Mouse (Mus musculus): Measurements from ENCODE around the gene Dnajc28. TPM values are rescaled to one million over a fixed set of nuclear protein-coding genes. Genes with fewer than 3 reads are reported as not detected.
A peak's percentile ranks its signal among the peaks of the same experiment; 100 is the strongest.
"Not testable (repeated sequence)": the region's sequence is repeated elsewhere in the genome, so short reads cannot be mapped to it uniquely, and the experiment has no call there.

The Dnajc28 gene
- polyA plus RNA-seq, 1 experiment from 2014 or later = 8.7 TPM

- Histone ChIP-seq H3K4me3 (replicated peaks; ENCODE audit: low read depth, low read length) (no peak overlapping the region; the same call in 1 of the 2 replicates), H3K9me3 (ENCODE audit: control insufficient read depth, low read length) (no peaks in the 10 kb centered on the region), H3K27me3 (ENCODE audit: control insufficient read depth, insufficient read depth, low read length) (no peaks in the 10 kb centered on the region), H3K4me1 (ENCODE audit: control insufficient read depth, insufficient read depth, low read length) (peaks cover 17% of the 10 kb centered on the region), H3K9ac (replicated peaks; ENCODE audit: low read length) (no peak overlapping the region), H3K4me2 (ENCODE audit: low read length) (peak overlapping the region; percentile 34), H3K27ac (replicated peaks; ENCODE audit: low read depth, low read length) (no peak overlapping the region), H3K36me3 (ENCODE audit: control insufficient read depth, insufficient read depth, low read length) (peaks cover 27% of the 10 kb centered on the region)
- no peak for DNase-seq
- ATAC-seq (ENCODE audit: low FRiP score, low TSS enrichment) = no peak
Observed at GRCm38 (mm10) chr16:91649781-91650180, 31.0 kb upstream of the Dnajc28 start.

GRCm38 (mm10) chr16:91649246-91649645 is 30.4 kb upstream of the Dnajc28 start:
- no peaks in the 10 kb centered on the region for H3K27me3 ChIP-seq (ENCODE audit: control insufficient read depth, insufficient read depth, low read length)
- peak overlapping the region; percentile 61 for H3K4me3 ChIP-seq (replicated peaks; ENCODE audit: low read depth, low read length)
- 54% methylated on average over 3 of the region's 3 CpGs for WGBS
- H3K4me1 ChIP-seq (ENCODE audit: control insufficient read depth, insufficient read depth, low read length) = peaks cover 17% of the 10 kb centered on the region
- no peaks in the 10 kb centered on the region for H3K9me3 ChIP-seq (ENCODE audit: control insufficient read depth, low read length)
- peaks cover 22% of the 10 kb centered on the region for H3K36me3 ChIP-seq (ENCODE audit: control insufficient read depth, insufficient read depth, low read length)
- ATAC-seq (ENCODE audit: low FRiP score, low TSS enrichment) (no peak), DNase-seq (no peak)
- no peak overlapping the region; the same call in 1 of the 2 replicates for H3K9ac ChIP-seq (replicated peaks; ENCODE audit: low read length)
- no peak overlapping the region for H3K27ac ChIP-seq (replicated peaks; ENCODE audit: low read depth, low read length)
- H3K4me2 ChIP-seq (ENCODE audit: low read length) = peak overlapping the region; percentile 73

- peak; percentile 77 for DNase-seq
- peak overlapping the region; percentile 61 for H3K4me3 ChIP-seq (replicated peaks; ENCODE audit: low read depth, low read length)
- H3K27ac ChIP-seq (replicated peaks; ENCODE audit: low read depth, low read length) = peak overlapping the region; percentile 96
- H3K36me3 ChIP-seq (ENCODE audit: control insufficient read depth, insufficient read depth, low read length) = peaks cover 14% of the 10 kb centered on the region
- H3K4me1 ChIP-seq (ENCODE audit: control insufficient read depth, insufficient read depth, low read length) = peaks cover 17% of the 10 kb centered on the region
- ATAC-seq (ENCODE audit: low FRiP score, low TSS enrichment) = peak; percentile 65
- WGBS = under 1% methylated on average over 25 of the region's 25 CpGs
- H3K9ac ChIP-seq (replicated peaks; ENCODE audit: low read length) = peak overlapping the region; percentile 84
- no peaks in the 10 kb centered on the region for H3K9me3 ChIP-seq (ENCODE audit: control insufficient read depth, low read length)
- peak overlapping the region; percentile 73 for H3K4me2 ChIP-seq (ENCODE audit: low read length)
- H3K27me3 ChIP-seq (ENCODE audit: control insufficient read depth, insufficient read depth, low read length) = no peaks in the 10 kb centered on the region
Observed at GRCm38 (mm10) chr16:91648220-91648550, 29.4 kb upstream of the Dnajc28 start.

GRCm38 (mm10) chr16:91647461-91648219 is 28.8 kb upstream of the Dnajc28 start, which contains the start of gene Son:
Son (plus strand) TSS chr16:91647506.
- 0% methylated on average over 70 of the region's 70 CpGs for WGBS

GRCm38 (mm10) chr16:91646681-91647419 is 28.0 kb upstream of the Dnajc28 start, which contains the start of gene Gart:
Gart (minus strand) TSS chr16:91646952.
- Histone ChIP-seq H3K4me1 (ENCODE audit: control insufficient read depth, insufficient read depth, low read length) (peaks cover 17% of the 10 kb centered on the region), H3K27me3 (ENCODE audit: control insufficient read depth, insufficient read depth, low read length) (no peaks in the 10 kb centered on the region), H3K27ac (replicated peaks; ENCODE audit: low read depth, low read length) (peak within 1 kb of the TSS; percentile 97), H3K9ac (replicated peaks; ENCODE audit: low read length) (peak within 1 kb of the TSS; percentile 84), H3K4me3 (replicated peaks; ENCODE audit: low read depth, low read length) (peak within 1 kb of the TSS; percentile 61), H3K36me3 (ENCODE audit: control insufficient read depth, insufficient read depth, low read length) (peaks cover 15% of the 10 kb centered on the region), H3K4me2 (ENCODE audit: low read length) (peak within 1 kb of the TSS; percentile 98), H3K9me3 (ENCODE audit: control insufficient read depth, low read length) (no peaks in the 10 kb centered on the region)
- WGBS = under 1% methylated on average over 59 of the region's 59 CpGs
- ATAC-seq (ENCODE audit: low FRiP score, low TSS enrichment) = peak; percentile 87
- DNase-seq = peak; percentile 95

More at GRCm38 (mm10) chr16:91647461-91648219, 28.8 kb upstream of the Dnajc28 start, which contains the start of gene Son:
- Histone ChIP-seq H3K4me2 (ENCODE audit: low read length) (peak within 1 kb of the TSS; percentile 98), H3K4me1 (ENCODE audit: control insufficient read depth, insufficient read depth, low read length) (peaks cover 17% of the 10 kb centered on the region), H3K9ac (replicated peaks; ENCODE audit: low read length) (peak within 1 kb of the TSS; percentile 84), H3K27ac (replicated peaks; ENCODE audit: low read depth, low read length) (peak within 1 kb of the TSS; percentile 97), H3K36me3 (ENCODE audit: control insufficient read depth, insufficient read depth, low read length) (peaks cover 15% of the 10 kb centered on the region), H3K4me3 (replicated peaks; ENCODE audit: low read depth, low read length) (peak within 1 kb of the TSS; percentile 61), H3K9me3 (ENCODE audit: control insufficient read depth, low read length) (no peaks in the 10 kb centered on the region), H3K27me3 (ENCODE audit: control insufficient read depth, insufficient read depth, low read length) (no peaks in the 10 kb centered on the region)
- ATAC-seq (ENCODE audit: low FRiP score, low TSS enrichment) (peak; percentile 97), DNase-seq (peak; percentile 98)

- Histone ChIP-seq H3K9me3 (ENCODE audit: control insufficient read depth, low read length) (no peaks in the 10 kb centered on the region), H3K27ac (replicated peaks; ENCODE audit: low read depth, low read length) (0 out of 2 replicates have a peak overlapping the region, but pooled peaks have one; percentile 32)
- WGBS = under 1% methylated on average over 11 of the region's 11 CpGs
Observed at GRCm38 (mm10) chr16:91645995-91646602, 27.3 kb upstream of the Dnajc28 start.

GRCm38 (mm10) chr16:91645420-91645819 is 26.6 kb upstream of the Dnajc28 start:
- Histone ChIP-seq H3K36me3 (ENCODE audit: control insufficient read depth, insufficient read depth, low read length) (peaks cover 23% of the 10 kb centered on the region), H3K4me1 (ENCODE audit: control insufficient read depth, insufficient read depth, low read length) (peaks cover 17% of the 10 kb centered on the region)
- H3K9me3 ChIP-seq (ENCODE audit: control insufficient read depth, low read length); H3K27ac ChIP-seq (replicated peaks; ENCODE audit: low read depth, low read length); DNase-seq; H3K4me3 ChIP-seq (replicated peaks; ENCODE audit: low read depth, low read length); H3K27me3 ChIP-seq (ENCODE audit: control insufficient read depth, insufficient read depth, low read length); ATAC-seq (ENCODE audit: low FRiP score, low TSS enrichment); H3K4me2 ChIP-seq (ENCODE audit: low read length); H3K9ac ChIP-seq (replicated peaks; ENCODE audit: low read length): not testable (repeated sequence)
- no CpG with 5 or more reads among the region's 2 CpGs for WGBS

More at GRCm38 (mm10) chr16:91645995-91646602, 27.3 kb upstream of the Dnajc28 start:
- peak overlapping the region; percentile 98 for H3K4me2 ChIP-seq (ENCODE audit: low read length)
- DNase-seq = peak; percentile 33
- ATAC-seq (ENCODE audit: low FRiP score, low TSS enrichment) = no peak
- H3K4me1 ChIP-seq (ENCODE audit: control insufficient read depth, insufficient read depth, low read length) = peaks cover 17% of the 10 kb centered on the region
- H3K9ac ChIP-seq (replicated peaks; ENCODE audit: low read length) = peak overlapping the region; percentile 76
- H3K27me3 ChIP-seq (ENCODE audit: control insufficient read depth, insufficient read depth, low read length) = no peaks in the 10 kb centered on the region
- H3K4me3 ChIP-seq (replicated peaks; ENCODE audit: low read depth, low read length) = peak overlapping the region; percentile 61
- peaks cover 18% of the 10 kb centered on the region for H3K36me3 ChIP-seq (ENCODE audit: control insufficient read depth, insufficient read depth, low read length)

GRCm38 (mm10) chr16:91644901-91645300 is 26.1 kb upstream of the Dnajc28 start:
- Histone ChIP-seq H3K9me3 (ENCODE audit: control insufficient read depth, low read length) (no peaks in the 10 kb centered on the region), H3K4me1 (ENCODE audit: control insufficient read depth, insufficient read depth, low read length) (peaks cover 14% of the 10 kb centered on the region), H3K9ac (replicated peaks; ENCODE audit: low read length) (no peak overlapping the region), H3K27ac (replicated peaks; ENCODE audit: low read depth, low read length) (no peak overlapping the region), H3K4me2 (ENCODE audit: low read length) (no peak overlapping the region), H3K4me3 (replicated peaks; ENCODE audit: low read depth, low read length) (no peak overlapping the region), H3K27me3 (ENCODE audit: control insufficient read depth, insufficient read depth, low read length) (no peaks in the 10 kb centered on the region), H3K36me3 (ENCODE audit: control insufficient read depth, insufficient read depth, low read length) (peaks cover 28% of the 10 kb centered on the region)
- ATAC-seq (ENCODE audit: low FRiP score, low TSS enrichment) (no peak), DNase-seq (no peak)
- WGBS = 90% methylated on average over 2 of the region's 2 CpGs
